Mouse (Mus musculus): ENCODE measurements at regions not wholly inside any gene's neighbourhood (a gene's known extent, or its start where the extent isn't known, plus 50 kb on each side); places are given as distances from the start of the nearest gene placed in this dataset.

DNA sequence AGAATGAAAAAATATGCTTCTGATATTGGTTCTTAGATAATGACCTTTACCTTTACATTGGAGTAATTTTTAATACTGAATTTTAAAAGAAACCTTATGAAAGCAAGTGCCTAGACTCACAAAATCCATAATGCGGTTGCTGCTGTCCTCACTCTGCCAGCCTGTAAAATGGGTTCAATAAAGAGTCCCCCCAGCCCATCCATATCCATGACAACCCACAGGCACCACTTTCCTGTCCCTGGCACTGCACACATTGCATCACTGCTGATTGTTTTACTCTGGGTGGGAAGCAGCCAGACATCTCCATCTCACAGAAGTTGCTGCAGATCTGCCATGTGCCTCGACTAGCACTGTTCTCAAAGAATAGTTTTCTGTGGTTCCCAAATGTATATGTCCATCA is 110.3 kb upstream of the Tmc3 start:
- 83% methylated on average over 2 of the region's 2 CpGs for WGBS
- Histone ChIP-seq H3K27me3 (ENCODE audit: poor library complexity, severe bottlenecking) (no peaks in the 10 kb centered on the region), H3K4me3 (no peak overlapping the region), H3K9me3 (no peaks in the 10 kb centered on the region), H3K4me1 (no peaks in the 10 kb centered on the region), H3K36me3 (replicated peaks) (no peaks in the 10 kb centered on the region), H3K27ac (no peak overlapping the region)
- no peak for DNase-seq (ENCODE audit: extremely low spot score, low spot score)

DNA sequence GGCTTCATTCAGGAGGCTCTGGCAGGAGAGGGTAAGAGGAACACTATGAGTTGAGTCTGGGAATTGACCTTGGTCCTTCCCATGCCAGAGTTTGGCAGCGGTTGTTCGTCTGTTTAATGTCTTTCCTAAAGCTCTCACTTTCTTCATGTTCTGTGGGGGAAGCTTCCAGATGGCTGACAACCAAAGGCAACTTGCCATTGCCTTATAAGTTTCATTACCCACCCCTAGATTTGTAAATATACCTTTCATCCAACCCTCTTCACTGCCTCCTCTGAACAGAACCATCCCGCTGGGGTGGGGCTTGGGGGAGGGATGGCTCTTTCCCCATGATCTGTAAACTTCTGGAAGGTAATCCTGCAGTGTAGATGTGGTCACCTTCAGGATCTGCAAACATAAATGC is 109.7 kb upstream of the Tmc3 start:
- WGBS = 96% methylated on average over 3 of the region's 3 CpGs
- DNase-seq (ENCODE audit: extremely low spot score, low spot score) = no peak
- no peak overlapping the region for H3K27ac ChIP-seq

DNA sequence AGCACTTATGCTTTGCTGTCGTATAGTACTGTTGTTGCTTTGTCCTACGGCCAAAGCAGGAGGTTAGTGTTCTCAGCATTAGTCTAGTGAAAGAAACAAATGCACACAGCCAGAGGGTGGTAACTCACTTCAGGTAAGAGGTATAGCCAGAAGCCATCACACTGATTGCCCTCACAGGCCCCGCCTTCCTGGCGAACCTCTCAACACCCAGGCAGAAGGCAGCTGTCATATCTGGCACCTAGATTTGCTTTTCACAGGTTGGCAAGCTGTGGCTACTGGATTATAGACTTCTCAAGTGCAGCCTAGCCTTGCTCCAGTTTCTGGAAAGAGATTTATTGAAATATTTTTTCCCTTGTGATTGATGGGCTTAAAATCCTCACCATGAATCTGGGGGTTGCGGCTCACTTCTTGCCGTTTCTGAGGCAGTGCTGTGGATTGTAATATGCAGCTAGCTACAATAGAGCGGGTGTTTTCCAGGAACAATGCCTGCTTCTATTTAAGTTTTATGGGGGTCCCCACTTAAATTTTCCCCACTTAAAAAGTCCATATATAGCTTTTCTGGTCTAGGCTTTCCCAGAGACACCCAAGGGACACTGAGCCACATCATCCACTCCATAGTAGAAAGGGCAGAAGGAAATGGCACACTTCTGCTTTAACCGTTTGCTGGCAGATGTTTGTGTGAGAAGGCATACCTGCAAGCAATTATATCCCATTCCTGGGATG is 109.1 kb upstream of the Tmc3 start:
- no peak overlapping the region for H3K27ac ChIP-seq
- 87% methylated on average over 8 of the region's 8 CpGs for WGBS

More for the DNA sequence above, 109.7 kb upstream of the Tmc3 start:
- H3K4me1 ChIP-seq = no peaks in the 10 kb centered on the region
- no peaks in the 10 kb centered on the region for H3K27me3 ChIP-seq (ENCODE audit: poor library complexity, severe bottlenecking)
- no peak overlapping the region for H3K4me3 ChIP-seq
- H3K9me3 ChIP-seq = no peaks in the 10 kb centered on the region
- H3K36me3 ChIP-seq (replicated peaks) = no peaks in the 10 kb centered on the region

DNA sequence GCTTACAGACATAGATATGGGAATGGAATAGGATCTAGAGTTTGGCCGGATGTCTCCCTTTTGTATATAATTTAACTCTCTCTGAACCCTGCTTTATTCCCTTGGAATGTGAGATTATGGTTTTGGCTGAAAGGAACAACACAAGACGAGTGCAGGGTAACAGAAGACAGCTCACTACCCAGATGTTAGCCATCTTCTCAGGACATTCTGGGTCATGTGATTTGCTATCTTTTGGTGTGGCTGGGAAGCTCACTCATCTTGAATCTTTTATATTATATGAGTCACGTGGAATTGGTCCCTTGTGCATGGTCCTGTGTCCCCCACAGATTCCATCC is 108.6 kb upstream of the Tmc3 start:
- no peaks in the 10 kb centered on the region for H3K36me3 ChIP-seq (replicated peaks)
- H3K9me3 ChIP-seq = no peaks in the 10 kb centered on the region
- WGBS = 78% methylated on average over 3 of the region's 3 CpGs
- no peaks in the 10 kb centered on the region for H3K27me3 ChIP-seq (ENCODE audit: poor library complexity, severe bottlenecking)
- DNase-seq (ENCODE audit: extremely low spot score, low spot score) = no peak
- no peak overlapping the region for H3K27ac ChIP-seq
- H3K4me3 ChIP-seq = no peak overlapping the region
- H3K4me1 ChIP-seq = no peaks in the 10 kb centered on the region

More for the DNA sequence above, 109.1 kb upstream of the Tmc3 start:
- Histone ChIP-seq H3K4me3 (no peak overlapping the region), H3K9me3 (no peaks in the 10 kb centered on the region), H3K4me1 (no peaks in the 10 kb centered on the region), H3K36me3 (replicated peaks) (no peaks in the 10 kb centered on the region), H3K27me3 (ENCODE audit: poor library complexity, severe bottlenecking) (no peaks in the 10 kb centered on the region)
- no peak for DNase-seq (ENCODE audit: extremely low spot score, low spot score)

DNA sequence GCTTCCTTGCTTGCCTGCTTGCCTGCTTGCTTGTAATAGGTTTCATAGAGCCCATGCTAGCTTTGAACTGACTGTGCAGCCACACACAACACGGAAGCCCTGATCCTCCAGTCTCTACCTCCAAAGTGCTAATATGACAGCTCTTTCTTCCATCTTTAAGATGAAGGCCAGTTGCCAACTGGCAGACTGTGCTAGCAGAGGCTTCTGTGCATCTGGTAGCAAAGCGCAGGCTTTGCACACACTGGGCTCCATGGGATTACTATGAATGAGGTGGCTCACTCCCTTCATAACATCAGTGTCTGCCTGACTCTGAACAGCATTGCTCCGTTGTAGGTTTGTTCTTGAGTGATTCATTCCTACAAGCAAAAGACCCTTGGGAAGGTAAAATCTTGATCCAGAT is 107.9 kb upstream of the Tmc3 start:
- Histone ChIP-seq H3K9me3 (no peaks in the 10 kb centered on the region), H3K27me3 (ENCODE audit: poor library complexity, severe bottlenecking) (no peaks in the 10 kb centered on the region), H3K4me3 (no peak overlapping the region), H3K27ac (no peak overlapping the region), H3K4me1 (no peaks in the 10 kb centered on the region), H3K36me3 (replicated peaks) (no peaks in the 10 kb centered on the region)
- 89% methylated on average over 3 of the region's 3 CpGs for whole genome bisulfite sequencing
- DNase-seq (ENCODE audit: extremely low spot score, low spot score) = no peak

DNA sequence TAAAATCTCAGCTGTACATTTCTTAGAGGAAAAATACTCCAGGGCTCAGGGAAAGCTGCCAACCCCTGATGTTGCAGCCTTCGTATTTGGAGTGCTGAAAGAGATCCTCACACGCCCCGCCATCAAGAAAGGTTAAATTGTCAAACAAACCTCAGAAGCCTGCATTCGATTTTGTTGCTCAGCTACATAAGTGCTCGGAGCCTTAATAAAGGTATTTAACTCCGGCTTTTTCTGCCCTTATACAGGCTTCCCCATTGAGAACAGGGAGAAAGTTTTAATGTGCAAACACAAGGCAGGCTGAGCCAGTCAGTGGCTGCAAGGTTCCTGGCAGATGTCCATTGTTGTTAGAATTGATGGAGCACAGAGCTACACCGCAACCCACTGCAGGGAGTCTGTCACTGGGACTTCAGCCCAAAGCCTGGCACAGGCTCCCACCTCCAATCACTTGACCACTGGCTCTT is 107.0 kb upstream of the Tmc3 start:
- DNase-seq (ENCODE audit: extremely low spot score, low spot score) = no peak
- WGBS = 76% methylated on average over 7 of the region's 7 CpGs
- Histone ChIP-seq H3K9me3 (no peaks in the 10 kb centered on the region), H3K36me3 (replicated peaks) (no peaks in the 10 kb centered on the region), H3K27ac (no peak overlapping the region), H3K4me1 (no peaks in the 10 kb centered on the region), H3K4me3 (no peak overlapping the region), H3K27me3 (ENCODE audit: poor library complexity, severe bottlenecking) (no peaks in the 10 kb centered on the region)

DNA sequence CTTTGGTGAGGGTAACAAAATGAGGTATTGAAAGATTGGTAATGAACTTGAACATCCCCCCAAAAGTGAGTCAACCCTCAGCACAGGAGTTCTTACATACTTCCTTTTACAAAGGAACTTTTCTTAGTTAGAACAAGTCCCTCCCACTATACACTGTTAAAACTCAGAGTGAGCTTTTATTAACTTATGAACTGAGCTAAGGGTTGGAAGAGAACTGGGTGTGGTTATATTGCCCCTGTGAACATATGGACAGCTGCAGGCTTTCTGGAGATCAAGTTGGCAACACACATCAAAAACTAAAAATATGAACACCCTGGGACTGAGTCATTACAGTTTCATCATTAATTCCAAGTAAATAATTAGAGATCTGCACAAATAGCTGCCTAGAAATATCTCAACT is 103.1 kb upstream of the Tmc3 start:
- DNase-seq (ENCODE audit: extremely low spot score, low spot score) = no peak
- no peaks in the 10 kb centered on the region for H3K36me3 ChIP-seq (replicated peaks)
- no peak overlapping the region for H3K27ac ChIP-seq
- H3K4me3 ChIP-seq = no peak overlapping the region
- H3K9me3 ChIP-seq = no peaks in the 10 kb centered on the region
- no peaks in the 10 kb centered on the region for H3K4me1 ChIP-seq
- no peaks in the 10 kb centered on the region for H3K27me3 ChIP-seq (ENCODE audit: poor library complexity, severe bottlenecking)

DNA sequence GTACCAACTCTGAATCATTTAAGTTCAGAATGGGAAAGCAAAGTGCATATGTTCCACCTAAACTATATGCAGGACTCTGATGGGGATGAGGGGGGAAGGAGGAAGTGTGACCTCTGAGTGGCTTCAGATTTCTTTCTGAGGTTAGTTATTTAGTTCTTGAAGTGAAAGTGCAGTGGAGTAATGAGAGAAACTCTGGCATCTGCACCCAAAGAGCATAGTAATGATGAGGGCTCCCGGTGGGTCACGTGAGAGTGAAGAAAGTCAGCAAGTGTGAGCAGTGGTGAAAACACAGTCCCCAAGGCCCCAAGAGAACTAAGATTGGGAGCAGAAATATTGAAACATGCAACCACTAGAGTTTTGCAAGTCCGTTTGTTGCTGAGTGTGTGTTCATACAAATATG is 102.5 kb upstream of the Tmc3 start:
- H3K27me3 ChIP-seq (ENCODE audit: poor library complexity, severe bottlenecking) = no peaks in the 10 kb centered on the region
- no peaks in the 10 kb centered on the region for H3K4me1 ChIP-seq
- WGBS = 93% methylated on average over 3 of the region's 3 CpGs

DNA sequence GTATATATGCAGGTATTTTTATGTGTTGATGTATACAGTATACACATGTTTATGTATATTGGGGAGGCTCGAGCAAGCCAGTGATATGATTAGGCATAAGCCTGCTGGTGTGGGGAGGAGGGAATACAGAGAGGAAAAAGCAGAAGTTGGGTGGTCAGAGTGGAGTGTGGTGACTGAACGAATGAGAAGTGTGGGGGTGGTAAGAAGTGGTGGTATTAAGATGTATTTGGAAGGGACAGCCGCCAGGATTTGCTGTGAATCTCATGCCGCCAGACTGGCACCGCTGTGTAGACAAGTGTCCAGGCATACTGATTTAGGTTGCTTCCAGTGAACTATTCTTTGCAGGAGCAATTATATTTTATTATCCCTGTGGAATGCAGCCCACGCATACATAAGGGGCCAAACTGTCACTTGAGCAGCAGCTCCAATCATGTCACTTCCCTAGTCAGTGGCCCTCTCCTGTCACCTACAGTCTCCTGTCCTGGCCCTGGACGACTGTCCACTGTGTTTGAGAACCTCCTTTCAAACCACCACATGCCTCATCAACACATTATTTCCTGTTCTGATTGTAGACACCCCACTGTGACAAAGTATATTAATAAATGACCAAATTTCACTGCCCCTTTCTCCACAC is 101.9 kb upstream of the Tmc3 start:
- Histone ChIP-seq H3K4me1 (no peaks in the 10 kb centered on the region), H3K27me3 (ENCODE audit: poor library complexity, severe bottlenecking) (no peaks in the 10 kb centered on the region), H3K36me3 (replicated peaks) (no peaks in the 10 kb centered on the region), H3K27ac (no peak overlapping the region), H3K4me3 (no peak overlapping the region), H3K9me3 (no peaks in the 10 kb centered on the region)
- 81% methylated on average over 7 of the region's 7 CpGs for WGBS
- no peak for DNase-seq (ENCODE audit: extremely low spot score, low spot score)

More for the DNA sequence above, 102.5 kb upstream of the Tmc3 start:
- Histone ChIP-seq H3K27ac (no peak overlapping the region), H3K9me3 (no peaks in the 10 kb centered on the region), H3K4me3 (no peak overlapping the region), H3K36me3 (replicated peaks) (no peaks in the 10 kb centered on the region)
- DNase-seq (ENCODE audit: extremely low spot score, low spot score) = no peak

DNA sequence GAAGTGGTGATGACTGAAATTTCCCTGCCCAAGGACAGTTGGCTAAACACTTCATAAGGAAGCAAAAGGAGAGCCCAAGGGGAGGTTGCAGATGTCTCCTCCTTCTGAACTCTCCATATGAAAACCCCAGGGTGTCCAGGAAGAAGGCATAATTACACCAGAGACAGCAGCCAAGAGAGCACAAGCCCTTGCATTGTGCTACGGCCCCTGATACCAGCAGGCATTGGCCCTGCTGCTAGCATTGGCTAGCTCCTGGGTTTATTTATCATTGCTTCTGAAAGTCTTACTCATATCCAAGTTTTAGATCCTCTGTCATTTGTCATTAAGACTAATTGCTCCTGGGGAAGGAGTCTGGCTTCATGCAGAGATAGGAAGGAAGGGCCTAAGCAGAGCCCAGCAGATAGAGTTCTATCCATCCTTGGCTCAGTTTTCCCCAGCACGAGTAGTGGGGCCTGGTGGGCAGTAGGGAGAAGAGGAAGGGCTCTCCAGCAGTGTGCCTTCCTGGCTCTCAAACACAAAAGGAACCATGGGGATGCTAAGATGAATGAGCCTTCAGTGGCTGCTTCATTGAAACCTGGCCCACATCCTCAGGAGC is 98.5 kb upstream of the Tmc3 start:
- Histone ChIP-seq H3K36me3 (replicated peaks) (no peaks in the 10 kb centered on the region), H3K4me3 (no peak overlapping the region), H3K27me3 (ENCODE audit: poor library complexity, severe bottlenecking) (no peaks in the 10 kb centered on the region), H3K4me1 (no peaks in the 10 kb centered on the region), H3K27ac (no peak overlapping the region), H3K9me3 (no peaks in the 10 kb centered on the region)
- WGBS = 66% methylated on average over 2 of the region's 2 CpGs
- DNase-seq (ENCODE audit: extremely low spot score, low spot score) = no peak

DNA sequence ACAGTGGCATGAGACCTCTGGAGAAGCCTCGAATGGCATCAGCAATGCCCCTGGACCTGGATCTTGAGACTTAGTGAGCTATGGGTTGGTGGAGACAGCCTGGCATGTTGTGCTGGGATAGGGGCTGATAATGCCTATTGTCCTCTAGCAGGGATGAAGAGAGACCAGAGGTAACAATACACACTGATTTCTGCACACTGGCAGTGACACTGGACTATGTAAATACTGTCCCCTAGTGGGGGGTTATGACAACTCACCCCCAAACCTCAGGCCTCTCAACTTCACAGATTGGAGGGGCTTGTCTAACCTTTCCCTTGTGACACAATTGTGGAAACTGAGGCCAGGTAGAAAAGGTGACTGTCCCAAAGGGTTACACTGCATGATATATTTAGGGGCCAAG is 94.9 kb upstream of the Tmc3 start:
- Histone ChIP-seq H3K4me1 (no peaks in the 10 kb centered on the region), H3K27ac (peak overlapping the region; percentile 69; the same call in 1 of the 2 replicates), H3K27me3 (ENCODE audit: poor library complexity, severe bottlenecking) (no peaks in the 10 kb centered on the region), H3K9me3 (no peaks in the 10 kb centered on the region), H3K36me3 (replicated peaks) (no peaks in the 10 kb centered on the region), H3K4me3 (no peak overlapping the region)
- peak; percentile 28 for DNase-seq (ENCODE audit: extremely low spot score, low spot score)
- WGBS = 84% methylated on average over 1 of the region's 1 CpGs

DNA sequence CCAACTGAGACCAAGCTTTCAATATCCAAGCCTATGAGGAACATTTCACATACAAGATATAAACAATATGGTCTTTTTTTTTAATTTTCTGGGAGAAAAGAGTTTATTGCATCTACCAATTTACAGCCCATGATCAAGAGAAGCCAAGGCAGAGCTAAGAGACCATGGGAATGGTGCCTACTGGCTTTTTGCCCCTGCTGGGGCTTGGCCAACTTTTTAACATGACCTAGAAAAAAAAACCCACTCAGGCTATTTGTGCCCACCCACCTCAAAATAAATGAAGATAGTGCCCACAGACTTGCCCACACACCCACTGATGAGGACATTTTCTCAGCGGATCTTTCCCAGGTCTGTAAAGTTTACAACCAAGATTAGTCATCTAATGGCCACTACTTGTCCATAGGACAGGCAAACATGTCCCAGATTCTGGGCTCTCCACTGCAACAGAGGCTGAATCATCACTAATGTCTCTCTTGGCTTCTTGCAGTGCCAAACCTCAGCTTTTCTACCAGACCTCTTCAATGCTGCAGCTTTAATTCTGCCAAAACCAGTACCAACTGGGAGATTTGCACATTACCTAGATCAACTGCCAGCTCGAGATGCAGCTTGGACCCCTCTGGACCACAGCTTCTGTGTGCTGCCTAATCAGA is 79.6 kb upstream of the Tmc3 start:
- 82% methylated on average over 2 of the region's 2 CpGs for WGBS
- H3K27me3 ChIP-seq (ENCODE audit: poor library complexity, severe bottlenecking) = no peaks in the 10 kb centered on the region
- no peaks in the 10 kb centered on the region for H3K9me3 ChIP-seq
- no peaks in the 10 kb centered on the region for H3K36me3 ChIP-seq (replicated peaks)
- no peak overlapping the region for H3K27ac ChIP-seq
- H3K4me3 ChIP-seq = no peak overlapping the region
- DNase-seq (ENCODE audit: extremely low spot score, low spot score) = no peak
- H3K4me1 ChIP-seq = no peaks in the 10 kb centered on the region

DNA sequence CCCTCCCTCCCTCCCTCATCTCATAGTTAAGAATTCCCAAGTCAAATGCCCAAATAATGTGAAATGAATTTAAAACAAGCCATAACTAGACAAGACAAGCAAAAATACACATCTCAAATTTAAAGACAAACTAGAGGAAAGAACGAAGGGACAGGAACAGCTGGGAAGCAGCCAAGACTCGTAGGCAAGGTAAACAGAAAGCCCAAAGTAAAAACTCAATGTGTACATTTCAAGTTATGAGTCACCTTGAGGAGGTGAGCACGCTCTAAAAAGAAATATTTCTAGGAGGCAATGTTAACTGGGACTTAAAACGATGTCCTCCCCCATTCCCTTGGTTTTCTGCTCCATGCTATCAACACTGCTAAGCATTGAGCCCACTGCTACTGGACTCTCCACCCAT is 68.4 kb upstream of the Tmc3 start:
- no peak overlapping the region for H3K4me3 ChIP-seq
- peaks cover 1% of the 10 kb centered on the region for H3K4me1 ChIP-seq
- H3K36me3 ChIP-seq (replicated peaks) = no peaks in the 10 kb centered on the region
- H3K27me3 ChIP-seq (ENCODE audit: poor library complexity, severe bottlenecking) = no peaks in the 10 kb centered on the region
- no peaks in the 10 kb centered on the region for H3K9me3 ChIP-seq
- no peak for DNase-seq (ENCODE audit: extremely low spot score, low spot score)
- WGBS = 84% methylated on average over 4 of the region's 4 CpGs
- no peak overlapping the region for H3K27ac ChIP-seq

Measured in forebrain, embryonic 10.5 days (tissue).